24 mouse cellular contexts compared by ENCODE assay signal in genomic region chr19:7601551-7601950, GRCm38 (mm10). TPM values are rescaled to one million over a fixed set of nuclear protein-coding genes. Genes with fewer than 3 reads are reported as not detected.
"Had no signal": no experiment of that assay in that cellular context is flagged by ENCODE, and none has a peak within 500 bp of the region (broad histone marks: within the 10 kb centered on the region; RNA-seq: fewer than 3 reads in every experiment).

No protein-coding gene starts in this region.

- H3K4me3 ChIP-seq: limb, embryonic 12.5 days; limb, embryonic 15.5 days; megakaryocyte, embryonic 14.5 days; midbrain, embryonic 10.5 days; midbrain, embryonic 13.5 days had no signal

- H3K4me2 ChIP-seq: limb, embryonic 12.5 days; limb, embryonic 15.5 days; liver, embryonic 11.5 days; lung, embryonic 14.5 days; midbrain, embryonic 13.5 days had no signal

- H3K36me3 ChIP-seq: limb, embryonic 12.5 days; limb, embryonic 15.5 days; midbrain, embryonic 10.5 days; midbrain, embryonic 13.5 days had no signal

- DNase-seq: kidney, postnatal 25 days; left cerebral cortex, postnatal 4 days; liver, postnatal 0 days; lung, embryonic 14.5 days; thymus, adult 18-20 months; thymus, postnatal 36 days had no signal

- H3K27me3 ChIP-seq: limb, embryonic 12.5 days; limb, embryonic 15.5 days; midbrain, embryonic 13.5 days had no signal

RNA-seq across cellular contexts. Expression of gene Lgals12, which starts 5.4 kb away (rescaled TPM):
- total RNA-seq: monocyte, adult 5-6 weeks had no signal
- polyA plus RNA-seq: liver, embryonic 11.5 days; liver, postnatal 0 days; midbrain, embryonic 10.5 days; neural tube, embryonic 11.5 days had no signal

RNA-seq across cellular contexts. Expression of gene Hrasls5, which starts 10.8 kb away (rescaled TPM):
- total RNA-seq: layer of hippocampus, postnatal 14 days; left cerebral cortex, postnatal 14 days; left cerebral cortex, postnatal 4 days had no signal
- polyA plus RNA-seq: kidney, embryonic 14.5 days; limb, embryonic 12.5 days; limb, embryonic 15.5 days; liver, embryonic 11.5 days; liver, postnatal 0 days; lung, embryonic 14.5 days; lung, postnatal 0 days; midbrain, embryonic 10.5 days; midbrain, embryonic 13.5 days; midbrain, embryonic 16.5 days; neural tube, embryonic 11.5 days; neural tube, embryonic 14.5 days; small intestine, adult 2 months; spleen, adult 2 months; stomach, embryonic 16.5 days; urinary bladder, adult 2 months had no signal
